Mouse (Mus musculus): ENCODE measurements around the gene Rgs12.

GRCm38 (mm10) chr5:35010656-35011055 is 61.4 kb downstream of the Rgs12 start:
- TF ChIP-seq CTCF (IDR thresholded peaks at IDR 0.05; ENCODE audit: low read depth): no peak
- TF ChIP-seq EP300 (IDR thresholded peaks at IDR 0.05; ENCODE audit: low read depth): no peak

Measured in liver, embryonic 14.5 days (tissue).